Mouse (Mus musculus): ENCODE results near the gene Dennd2d.
A peak's percentile ranks its signal among the peaks of the same experiment; 100 is the strongest.

Gene Dennd2d

GRCm38 (mm10) chr3:106482281-106483081, at the start of gene Dennd2d:
Dennd2d (plus strand) TSS chr3:106482405.
- no peak for DNase-seq (ENCODE audit: low spot score in 2 of 2)

DNA sequence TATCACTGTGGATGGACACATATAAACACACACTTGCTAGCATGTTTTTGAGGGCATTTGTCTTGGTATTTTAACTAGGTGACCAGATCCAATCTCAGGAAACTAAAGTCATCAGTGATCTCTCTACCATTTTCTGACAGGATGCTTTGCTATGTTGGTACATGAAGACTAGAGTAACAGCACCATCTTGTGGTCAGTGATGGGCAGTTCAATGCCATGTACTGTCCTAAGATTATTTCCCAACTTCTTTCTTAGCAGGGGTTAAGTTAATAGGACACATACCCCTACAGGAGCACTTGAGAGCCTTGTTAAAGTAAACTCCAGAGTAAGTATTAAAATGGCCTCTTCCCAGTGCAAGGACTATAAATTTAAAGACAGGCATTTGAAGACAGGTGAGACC, 33.6 kb upstream of the Dennd2d start:
- DNase-seq (ENCODE audit: low spot score in 2 of 2), result peak in 1 of 2 experiments; percentile 9

DNA sequence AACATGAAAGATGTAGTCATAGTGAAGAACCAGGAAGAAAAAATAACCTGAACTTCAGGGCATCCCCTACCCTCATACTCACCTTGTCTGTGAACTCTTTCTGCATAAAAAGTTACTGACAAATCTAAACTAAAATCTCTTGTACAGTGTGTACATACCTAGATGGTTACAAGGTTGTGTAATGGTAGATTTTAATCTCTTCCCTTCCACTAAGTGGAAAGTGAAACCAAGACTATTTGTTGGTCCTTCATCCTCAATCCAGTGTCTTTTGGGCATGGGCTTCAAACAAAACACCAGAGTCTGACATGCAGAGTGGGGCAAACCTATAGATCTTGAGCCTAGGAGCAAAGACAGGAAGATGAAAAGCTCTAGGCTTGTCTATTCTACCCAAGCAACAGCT, 33.2 kb upstream of the Dennd2d start:
- no peak for DNase-seq (ENCODE audit: low spot score in 2 of 2)

GRCm38 (mm10) chr3:106449567-106449966, 32.6 kb upstream of the Dennd2d start:
- no peak for DNase-seq (ENCODE audit: low spot score in 2 of 2)

DNA sequence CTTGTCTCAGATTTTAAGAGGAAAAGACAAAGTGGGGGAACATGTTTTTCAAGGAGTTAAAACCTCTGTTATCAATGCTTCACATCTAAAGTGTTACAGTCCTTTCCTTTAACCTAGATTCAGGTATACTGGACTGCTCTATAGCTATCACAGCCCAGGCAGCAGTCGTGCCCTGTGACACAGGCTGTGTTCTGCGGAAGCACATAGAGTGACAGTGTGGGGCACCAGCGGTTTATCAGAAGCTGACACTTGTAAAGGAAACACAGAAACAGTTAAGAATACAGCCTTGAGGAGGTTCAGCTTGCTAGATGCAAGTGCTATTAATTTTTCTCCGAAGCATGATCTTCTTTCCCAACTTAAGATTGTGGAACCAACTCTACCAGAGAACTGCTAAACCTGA, 29.6 kb upstream of the Dennd2d start:
- DNase-seq (ENCODE audit: low spot score in 2 of 2), result no peak

- DNase-seq (ENCODE audit: low spot score in 2 of 2), result no peak
These were observed 24.8 kb upstream of the Dennd2d start for GRCm38 (mm10) chr3:106457298-106457869.

- DNase-seq (ENCODE audit: low spot score in 2 of 2), result no peak
These were observed 20.1 kb upstream of the Dennd2d start for GRCm38 (mm10) chr3:106462059-106462470.

- no peak for DNase-seq (ENCODE audit: low spot score in 2 of 2)
These were observed 19.7 kb upstream of the Dennd2d start for GRCm38 (mm10) chr3:106462493-106462892.

DNA sequence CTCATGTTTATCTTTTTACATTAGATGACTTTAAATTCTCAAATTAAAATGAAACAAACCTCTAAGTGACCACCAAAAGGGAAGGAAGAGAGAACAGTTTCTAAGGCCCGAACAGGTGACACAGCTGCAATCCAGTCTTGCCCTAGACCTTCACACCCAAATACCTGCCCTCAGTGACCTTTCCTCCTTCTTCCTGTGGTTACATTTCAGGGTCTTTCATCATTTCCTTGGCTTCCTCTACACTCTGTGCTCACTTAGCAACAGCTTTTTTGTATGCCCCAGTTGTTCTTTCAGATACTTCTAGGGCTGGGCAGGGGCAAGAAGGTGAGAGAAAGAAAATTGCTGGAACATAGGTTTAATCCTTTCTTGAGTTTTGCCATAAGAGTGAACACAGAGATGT, 17.5 kb upstream of the Dennd2d start:
- DNase-seq (ENCODE audit: low spot score in 2 of 2), result no peak

- no peak for DNase-seq (ENCODE audit: low spot score in 2 of 2)
These were observed 8.0 kb upstream of the Dennd2d start for GRCm38 (mm10) chr3:106474210-106474609.

DNA sequence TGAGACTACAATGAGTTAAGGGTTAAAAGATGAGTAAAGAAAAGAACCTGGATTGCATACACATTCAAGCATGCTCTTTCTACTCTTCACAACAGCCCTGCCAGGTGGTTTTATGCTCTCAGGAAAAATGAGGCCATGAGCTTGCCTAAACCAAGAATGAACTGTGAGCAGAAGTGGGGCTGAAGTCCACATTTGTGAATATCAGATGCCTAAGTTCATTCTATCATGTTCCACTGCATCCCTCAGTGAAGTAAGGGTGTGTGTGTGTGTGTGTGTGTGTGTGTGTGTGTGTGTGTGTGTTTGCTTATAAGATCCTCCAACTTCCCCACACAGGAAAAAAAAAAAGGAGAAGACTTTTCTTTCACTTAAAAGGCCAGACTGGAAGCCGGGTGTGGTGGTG, 5.3 kb upstream of the Dennd2d start:
- DNase-seq (ENCODE audit: low spot score in 2 of 2), result no peak

- no peak for DNase-seq (ENCODE audit: low spot score in 2 of 2)
These were observed 1.1 kb downstream of the Dennd2d start for GRCm38 (mm10) chr3:106483297-106483696.

- DNase-seq (ENCODE audit: low spot score in 2 of 2), result no peak
These were observed 1.7 kb downstream of the Dennd2d start for GRCm38 (mm10) chr3:106483796-106484405.

DNA sequence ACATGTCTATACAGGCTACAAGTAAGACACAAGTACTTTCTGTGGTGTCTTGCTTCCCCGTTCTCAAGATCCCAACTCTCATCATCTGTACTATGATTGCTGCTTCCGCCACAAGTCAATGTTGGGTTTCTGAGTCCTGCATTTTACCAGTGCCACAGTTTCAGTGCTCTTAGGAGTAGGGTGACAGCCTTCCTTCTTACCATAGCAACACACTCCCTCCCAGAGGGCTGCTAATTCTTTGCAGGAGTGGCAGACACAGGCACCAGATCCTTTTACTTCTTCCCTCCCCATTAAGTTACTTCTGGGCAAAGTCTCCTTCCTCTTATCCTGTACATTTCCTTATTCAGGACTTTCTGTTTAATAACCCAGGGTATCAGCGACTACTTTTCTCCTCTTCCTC, 2.7 kb downstream of the Dennd2d start:
- DNase-seq (ENCODE audit: low spot score in 2 of 2), result no peak

DNA sequence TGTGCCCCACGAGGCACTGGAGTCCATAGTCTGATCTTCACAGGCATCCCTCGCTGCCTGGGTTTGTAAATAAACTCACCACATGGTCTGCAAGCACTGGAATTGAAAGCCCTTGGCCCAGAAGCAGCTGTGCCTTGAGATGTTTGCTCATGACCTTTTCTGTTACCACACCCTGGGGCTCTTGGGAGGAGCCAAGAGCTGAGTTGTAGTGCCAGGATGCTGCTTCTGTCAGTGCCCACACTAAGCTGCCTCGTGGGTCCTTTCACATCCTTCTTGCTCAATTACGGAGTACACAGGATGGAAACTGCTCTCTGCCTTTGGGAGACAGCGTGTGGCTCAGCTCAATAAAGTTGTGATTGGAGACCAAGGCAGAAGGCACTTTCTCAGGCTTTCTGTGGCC, 3.6 kb downstream of the Dennd2d start:
- no peak for DNase-seq (ENCODE audit: low spot score in 2 of 2)

- DNase-seq (ENCODE audit: low spot score in 2 of 2), result no peak
These were observed 5.3 kb downstream of the Dennd2d start for GRCm38 (mm10) chr3:106487551-106487950.

DNA sequence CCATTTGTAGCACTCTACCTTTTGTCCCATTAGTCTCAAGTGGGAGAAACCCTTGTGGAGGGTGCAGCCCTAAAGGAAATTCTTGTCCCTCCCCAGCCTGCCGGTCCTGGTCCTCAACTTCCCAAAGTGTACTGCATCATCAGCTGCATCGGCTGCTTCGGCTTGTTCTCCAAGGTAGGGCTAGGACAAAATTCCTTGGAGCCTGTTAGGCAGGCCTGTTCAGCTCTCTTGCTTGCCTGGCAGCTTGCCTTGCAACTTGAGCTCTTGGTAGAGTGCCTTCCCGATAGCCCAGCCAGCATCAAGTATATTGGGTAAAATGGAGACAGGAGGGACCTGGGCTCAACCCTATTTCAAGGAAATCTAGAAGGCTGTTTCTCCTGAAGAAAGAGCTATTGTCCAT, 8.0 kb downstream of the Dennd2d start:
- DNase-seq (ENCODE audit: low spot score in 2 of 2), result no peak

DNA sequence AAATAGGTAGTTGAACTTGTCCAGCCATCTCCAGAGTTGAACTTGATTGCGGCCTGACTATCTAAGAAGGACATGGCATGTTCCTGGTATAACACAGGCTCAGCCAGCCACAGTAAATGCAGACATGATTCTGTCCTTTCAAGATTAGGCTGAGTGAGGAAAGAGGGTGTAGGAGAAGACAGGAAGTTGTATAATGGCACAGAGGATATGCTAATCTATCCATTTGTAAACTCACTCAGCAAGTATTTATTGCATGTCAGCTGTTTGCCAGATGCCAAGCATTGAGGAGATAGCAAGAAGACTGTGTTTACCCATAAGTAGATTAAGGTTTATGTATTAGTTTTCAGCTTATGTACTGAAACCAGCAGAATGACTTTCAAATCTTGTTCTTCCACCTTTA, 10.5 kb downstream of the Dennd2d start:
- no peak for DNase-seq (ENCODE audit: low spot score in 2 of 2)

DNA sequence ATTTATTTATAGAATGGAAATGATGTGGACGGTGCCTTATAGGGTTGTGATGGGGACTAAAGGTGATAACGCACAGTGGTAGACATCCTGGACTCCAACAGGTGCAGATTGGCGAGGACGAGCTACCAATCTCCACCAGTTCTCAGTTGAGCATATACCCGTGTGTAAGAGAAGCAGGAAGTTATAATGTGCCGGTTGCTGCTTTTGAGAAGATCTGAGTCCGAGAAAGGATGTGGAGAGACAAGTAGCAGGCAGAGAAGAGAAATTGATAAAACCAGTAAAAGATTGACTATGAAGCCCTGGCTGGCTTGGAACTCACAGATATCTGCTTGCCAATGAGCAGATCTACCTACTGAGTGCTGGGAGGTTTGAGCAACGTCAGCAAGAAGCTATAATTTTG, 11.0 kb downstream of the Dennd2d start:
- DNase-seq (ENCODE audit: low spot score in 2 of 2), result no peak

GRCm38 (mm10) chr3:106493882-106494281, 11.7 kb downstream of the Dennd2d start:
- no peak for DNase-seq (ENCODE audit: low spot score in 2 of 2)

- DNase-seq (ENCODE audit: low spot score in 2 of 2), result no peak
These were observed 12.3 kb downstream of the Dennd2d start for GRCm38 (mm10) chr3:106494417-106494950.

DNA sequence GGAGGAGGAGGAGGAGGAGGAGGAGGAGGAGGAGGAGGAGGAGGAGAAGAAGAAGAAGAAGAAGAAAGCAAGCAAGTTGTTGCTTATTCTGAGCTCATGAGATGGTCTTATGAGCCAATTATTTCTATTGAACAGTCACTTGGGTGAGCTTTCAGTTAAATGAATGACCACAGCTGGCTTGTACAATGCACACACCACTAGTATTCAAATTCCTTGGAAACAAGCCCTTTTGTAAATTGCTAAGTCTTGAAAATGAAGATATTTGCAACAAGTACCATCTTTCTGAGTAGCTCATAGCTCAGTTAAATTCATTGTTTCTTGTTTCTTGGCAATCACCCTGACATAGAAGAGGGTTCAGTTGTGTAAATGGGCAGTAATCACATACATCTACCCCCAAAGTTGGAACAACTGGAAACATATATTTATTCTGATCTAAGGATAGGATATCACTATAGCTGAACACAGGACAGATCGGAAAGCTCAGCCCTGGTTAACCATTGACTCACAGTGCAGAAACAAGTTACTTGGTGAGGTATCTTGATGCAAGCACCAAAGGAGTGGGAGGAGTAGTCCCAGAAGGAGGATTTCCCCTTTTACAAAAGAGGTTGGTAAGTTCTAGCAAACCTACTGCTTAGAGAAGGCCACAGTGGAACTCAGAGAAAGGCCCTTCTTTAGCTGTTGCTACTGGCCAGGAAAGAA, 13.3 kb downstream of the Dennd2d start:
- no peak for DNase-seq (ENCODE audit: low spot score in 2 of 2)
